16 mouse cellular contexts compared by ENCODE assay signal in the genomic region with DNA sequence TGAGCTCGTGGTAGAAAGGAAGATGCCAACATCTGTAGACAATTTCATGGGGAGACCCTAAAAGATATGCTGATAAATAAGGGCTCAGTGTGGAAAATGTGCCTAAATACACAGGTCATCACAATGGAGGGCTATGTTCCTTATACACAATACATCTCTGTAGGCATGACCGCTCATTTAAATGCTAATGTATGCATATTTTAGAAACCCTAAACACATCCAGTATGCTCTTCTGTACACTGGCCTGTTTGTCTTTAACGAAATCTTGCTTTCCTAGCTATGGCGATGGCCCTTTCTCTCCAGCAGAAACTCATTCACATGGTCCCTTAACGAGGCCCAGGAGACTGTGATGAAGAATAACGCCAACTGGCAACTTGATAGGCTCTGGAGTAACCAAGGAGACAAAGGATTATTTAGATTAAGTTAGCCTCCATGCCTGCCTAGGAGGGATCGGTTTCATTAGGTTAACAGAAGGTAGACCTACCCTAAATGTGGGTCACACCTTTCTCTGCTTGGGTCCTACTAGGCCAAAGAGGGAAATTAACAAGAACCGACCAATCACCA.
DNase-seq lines count a peak whose midpoint lies in the region; ATAC-seq lines count a peak whose summit lies in the region.
"Had no signal": no experiment of that assay in that cellular context is flagged by ENCODE, and none has a peak within 500 bp of the region (broad histone marks: within the 10 kb centered on the region; RNA-seq: fewer than 3 reads in every experiment).

No protein-coding gene starts in this region.

- H3K36me3 ChIP-seq in hindbrain, embryonic 11.5 days (ENCODE audit: control insufficient read depth, insufficient read depth, low read length) = no peaks in the 10 kb centered on the region
- peaks cover 38% of the 10 kb centered on the region for H3K36me3 ChIP-seq in hindbrain, embryonic 10.5 days
- H3K36me3 ChIP-seq in forebrain, embryonic 13.5 days (ENCODE audit: poor library complexity, severe bottlenecking) = peaks cover 12% of the 10 kb centered on the region
- H3K36me3 ChIP-seq: G1E; stomach, embryonic 15.5 days had no signal

- H3K9ac ChIP-seq in hindbrain, embryonic 11.5 days (ENCODE audit: low read depth, low read length) = no peak overlapping the region
- H3K9ac ChIP-seq in forebrain, embryonic 13.5 days = no peak overlapping the region
- H3K9ac ChIP-seq: heart, embryonic 12.5 days; stomach, embryonic 15.5 days had no signal

- H3K4me3 ChIP-seq in hindbrain, embryonic 11.5 days (ENCODE audit: low read depth, low read length) = no peak overlapping the region
- no peak overlapping the region for H3K4me3 ChIP-seq in hindbrain, embryonic 10.5 days
- no peak overlapping the region for H3K4me3 ChIP-seq in forebrain, embryonic 13.5 days
- H3K4me3 ChIP-seq: heart, embryonic 12.5 days; stomach, embryonic 15.5 days had no signal

- H3K4me1 ChIP-seq in hindbrain, embryonic 11.5 days (replicated peaks; ENCODE audit: control insufficient read depth, insufficient read depth, low read length) = no peaks in the 10 kb centered on the region
- H3K4me1 ChIP-seq in hindbrain, embryonic 10.5 days (replicated peaks) = peaks cover 11% of the 10 kb centered on the region
- peaks cover 29% of the 10 kb centered on the region for H3K4me1 ChIP-seq in forebrain, embryonic 13.5 days

- H3K9me3 ChIP-seq in hindbrain, embryonic 11.5 days (ENCODE audit: control insufficient read depth, low read length) = no peaks in the 10 kb centered on the region
- H3K9me3 ChIP-seq in hindbrain, embryonic 10.5 days = no peaks in the 10 kb centered on the region
- H3K9me3 ChIP-seq in forebrain, embryonic 13.5 days (replicated peaks) = no peaks in the 10 kb centered on the region
- H3K9me3 ChIP-seq: heart, embryonic 12.5 days; stomach, embryonic 15.5 days had no signal

- peak; percentile 75 for ATAC-seq in hindbrain, embryonic 11.5 days (ENCODE audit: low FRiP score)
- ATAC-seq in forebrain, embryonic 13.5 days = peak; percentile 63

- no peaks in the 10 kb centered on the region for H3K27me3 ChIP-seq in hindbrain, embryonic 11.5 days (ENCODE audit: control insufficient read depth, insufficient read depth, low read length)
- no peaks in the 10 kb centered on the region for H3K27me3 ChIP-seq in hindbrain, embryonic 10.5 days (ENCODE audit: insufficient read depth, poor library complexity, severe bottlenecking)
- H3K27me3 ChIP-seq in forebrain, embryonic 13.5 days = no peaks in the 10 kb centered on the region
- H3K27me3 ChIP-seq: heart, embryonic 12.5 days; stomach, embryonic 15.5 days had no signal

- no peak overlapping the region for H3K4me2 ChIP-seq in hindbrain, embryonic 11.5 days (replicated peaks; ENCODE audit: low read depth, low read length)
- no peak overlapping the region for H3K4me2 ChIP-seq in forebrain, embryonic 13.5 days
- H3K4me2 ChIP-seq: heart, embryonic 12.5 days; stomach, embryonic 15.5 days had no signal

- DNase-seq in hindbrain, embryonic 11.5 days (ENCODE audit: low spot score) = peak; percentile 22
- DNase-seq in hindbrain, embryonic 10.5 days (ENCODE audit: low spot score) = no peak
- peak; percentile 18 for DNase-seq in ZHBTc4 (ENCODE audit: low read depth, low spot score)
- DNase-seq in mesoderm, embryonic 11.5 days (ENCODE audit: low read depth, low spot score) = peak; percentile 12
- no peak for DNase-seq in testis, postnatal 14 days (ENCODE audit: low spot score)
- DNase-seq in layer of hippocampus, adult 9-11 months = no peak
- DNase-seq: cerebellum, adult 2 months; gastrocnemius, postnatal 36 days; kidney, adult 8-10 months; liver; lung, adult 2 months; thymus, postnatal 25 days had no signal

- 0 out of 2 replicates have a peak overlapping the region, but pooled peaks have one; percentile 34 for H3K27ac ChIP-seq in hindbrain, embryonic 11.5 days (ENCODE audit: low read depth, low read length)
- H3K27ac ChIP-seq in hindbrain, embryonic 10.5 days = no peak overlapping the region
- no peak overlapping the region for H3K27ac ChIP-seq in forebrain, embryonic 13.5 days
- H3K27ac ChIP-seq: stomach, embryonic 15.5 days had no signal

- 70% methylated on average over 8 of the region's 8 CpGs for WGBS in hindbrain, embryonic 11.5 days
- WGBS in hindbrain, embryonic 10.5 days = 80% methylated on average over 8 of the region's 8 CpGs
- WGBS in forebrain, embryonic 13.5 days = 43% methylated on average over 8 of the region's 8 CpGs

Comparison
In these comparisons a context has a peak if more than half of its experiments do, and no peak if none do; other contexts are left out.
1. DNase-seq: peak in hindbrain, embryonic 11.5 days (single experiment), ZHBTc4 (single experiment) and mesoderm, embryonic 11.5 days (single experiment); none in hindbrain, embryonic 10.5 days (single experiment), testis, postnatal 14 days (single experiment) and layer of hippocampus, adult 9-11 months (single experiment).